Mouse (Mus musculus) brown adipose tissue, adult 24 weeks (tissue): ENCODE results near the gene Zfp697. TPM values are rescaled to one million over a fixed set of nuclear protein-coding genes. Genes with fewer than 3 reads are reported as not detected.
"Not testable (repeated sequence)": the region's sequence is repeated elsewhere in the genome, so short reads cannot be mapped to it uniquely, and the experiment has no call there.

Experiments used
- H3K27ac ChIP-seq: fragments of 200-500 bp; replicated peaks from 2 replicates; pipeline ENCODE4 v1.5.1; 2012; ENCODE audit warnings: low read depth, mild to moderate bottlenecking, low read length
- H3K4me1 ChIP-seq: fragments of 200-500 bp; 2 replicates; pipeline ENCODE4 v1.6.1; 2012; ENCODE audit warnings: low read length, mixed read lengths; ENCODE audit not compliant: control insufficient read depth, insufficient read depth, insufficient read length
- H3K4me3 ChIP-seq: fragments of 200-500 bp; 2 replicates; pipeline ENCODE4 v1.5.1; 2012; ENCODE audit warnings: low read depth, mild to moderate bottlenecking, low read length, moderate library complexity; ENCODE audit not compliant: insufficient read depth
- polyA plus RNA-seq: library from polyadenylated mRNA; stranded (reverse); fragments of >200 nt; gene quantifications from 2 replicates; pipeline ENCODE4 v1.2.4, GENCODE M21; 2012; ENCODE audit not compliant: missing spikeins, insufficient read depth, insufficient read length

Zfp697 gene
- polyA plus RNA-seq, 1 experiment = 3.3 TPM

- H3K27ac ChIP-seq, H3K4me3 ChIP-seq, H3K4me1 ChIP-seq: not testable (repeated sequence)
These were observed 199.9 kb downstream of the Zfp697 start for GRCm38 (mm10) chr3:98582202-98582601.

GRCm38 (mm10) chr3:98582622-98583021 lies 200.4 kb downstream of the Zfp697 start:
- H3K4me3 ChIP-seq, H3K27ac ChIP-seq, H3K4me1 ChIP-seq: not testable (repeated sequence)

- Histone ChIP-seq H3K27ac (no peak overlapping the region), H3K4me1 (no peaks in the 10 kb centered on the region), H3K4me3 (no peak overlapping the region)
These were observed 205.5 kb downstream of the Zfp697 start for GRCm38 (mm10) chr3:98587721-98588120.

- Histone ChIP-seq H3K4me1 (no peaks in the 10 kb centered on the region), H3K4me3 (no peak within 1 kb of the TSS), H3K27ac (no peak within 1 kb of the TSS)
These were observed 206.4 kb downstream of the Zfp697 start, which contains the start of gene Gm10681 for GRCm38 (mm10) chr3:98588707-98589106. TSS of gene Gm10681 (minus strand) at chr3:98588807.

GRCm38 (mm10) chr3:98613540-98613939 lies 231.3 kb downstream of the Zfp697 start:
- H3K27ac ChIP-seq, H3K4me1 ChIP-seq, H3K4me3 ChIP-seq: not testable (repeated sequence)

- no peak overlapping the region for H3K27ac ChIP-seq
- H3K4me3 ChIP-seq = no peak overlapping the region
- H3K4me1 ChIP-seq = no peaks in the 10 kb centered on the region
These were observed 231.7 kb downstream of the Zfp697 start for GRCm38 (mm10) chr3:98613963-98614362.

- H3K4me1 ChIP-seq, H3K27ac ChIP-seq, H3K4me3 ChIP-seq: not testable (repeated sequence)
These were observed 232.2 kb downstream of the Zfp697 start for GRCm38 (mm10) chr3:98614406-98614927.

GRCm38 (mm10) chr3:98616244-98616643 lies 234.0 kb downstream of the Zfp697 start:
- H3K4me3 ChIP-seq, H3K4me1 ChIP-seq, H3K27ac ChIP-seq: not testable (repeated sequence)

- H3K27ac ChIP-seq, H3K4me1 ChIP-seq, H3K4me3 ChIP-seq: not testable (repeated sequence)
These were observed 234.5 kb downstream of the Zfp697 start for GRCm38 (mm10) chr3:98616786-98617185.

GRCm38 (mm10) chr3:98629633-98630032 lies 247.4 kb downstream of the Zfp697 start:
- no peak overlapping the region for H3K27ac ChIP-seq
- H3K4me3 ChIP-seq = no peak overlapping the region
- no peaks in the 10 kb centered on the region for H3K4me1 ChIP-seq

GRCm38 (mm10) chr3:98630152-98630551 lies 247.9 kb downstream of the Zfp697 start, which contains the start of gene Hsd3b5:
TSS of gene Hsd3b5 (minus strand) at chr3:98630252.
- H3K4me1 ChIP-seq = no peaks in the 10 kb centered on the region
- no peak within 1 kb of the TSS for H3K27ac ChIP-seq
- H3K4me3 ChIP-seq = no peak within 1 kb of the TSS

GRCm38 (mm10) chr3:98635145-98635544 lies 252.9 kb downstream of the Zfp697 start:
- H3K4me1 ChIP-seq = no peaks in the 10 kb centered on the region
- H3K27ac ChIP-seq = no peak overlapping the region
- no peak overlapping the region for H3K4me3 ChIP-seq

GRCm38 (mm10) chr3:98680786-98681185 lies 298.5 kb downstream of the Zfp697 start:
- Histone ChIP-seq H3K4me1 (no peaks in the 10 kb centered on the region), H3K4me3 (no peak overlapping the region), H3K27ac (no peak overlapping the region)

GRCm38 (mm10) chr3:98682401-98682800 lies 300.1 kb downstream of the Zfp697 start:
- no peak overlapping the region for H3K4me3 ChIP-seq
- H3K4me1 ChIP-seq = no peaks in the 10 kb centered on the region
- H3K27ac ChIP-seq = no peak overlapping the region

- H3K4me3 ChIP-seq = no peak overlapping the region
- peaks cover 3% of the 10 kb centered on the region; the same call in 1 of the 2 replicates for H3K4me1 ChIP-seq
- H3K27ac ChIP-seq = no peak overlapping the region
These were observed 338.5 kb downstream of the Zfp697 start for GRCm38 (mm10) chr3:98720740-98721139.

GRCm38 (mm10) chr3:98724376-98724775 lies 342.1 kb downstream of the Zfp697 start, which contains the start of gene Hsd3b2:
TSS of gene Hsd3b2 (minus strand) at chr3:98724543.
- H3K4me3 ChIP-seq = no peak within 1 kb of the TSS

More at GRCm38 (mm10) chr3:98724376-98724775, 342.1 kb downstream of the Zfp697 start, which contains the start of gene Hsd3b2:
- Histone ChIP-seq H3K27ac (no peak within 1 kb of the TSS), H3K4me1 (peaks cover 4% of the 10 kb centered on the region; the same call in 1 of the 2 replicates)
